Mouse (Mus musculus) erythroblast, embryonic 14.5 days (primary cell): ENCODE data around the gene Atxn1.

Experiments
- GATA1 ChIP-seq: IDR thresholded peaks from 2 replicates; pipeline ENCODE4 v1.6.1; 2012; ENCODE audit warnings: low read length, inconsistent platforms, mixed read lengths
- TAL1 ChIP-seq: IDR thresholded peaks from 3 replicates; pipeline ENCODE4 v1.6.1; 2012; ENCODE audit warnings: low read length, inconsistent platforms, mixed read lengths

DNA sequence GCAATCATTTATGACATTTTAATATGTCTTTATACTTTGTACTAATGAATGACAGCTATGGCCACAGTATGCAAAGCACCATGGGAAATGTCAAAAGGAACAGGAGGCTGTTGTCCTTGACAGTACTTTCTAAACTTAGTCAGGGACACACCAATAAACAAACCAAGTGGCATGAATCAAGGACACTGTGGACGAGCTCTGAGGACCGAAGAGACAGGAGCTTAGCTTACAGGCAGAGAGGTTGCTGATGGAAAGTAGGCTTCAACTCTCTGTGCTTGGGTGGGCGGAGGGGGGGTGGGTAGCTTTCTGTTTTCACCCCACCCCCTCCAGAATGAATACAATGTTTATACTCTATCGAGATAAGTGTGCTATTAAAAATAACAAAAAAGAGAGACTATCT is 90.6 kb downstream of the Atxn1 start:
- TF ChIP-seq GATA1, result no peak
- no peak for TF ChIP-seq TAL1
